ENCODE assay signal across 8 mouse cellular contexts in genomic region chr15:100997090-100997489, GRCm38 (mm10). TPM values are rescaled to one million over a fixed set of nuclear protein-coding genes. Genes with fewer than 3 reads are reported as not detected.
DNase-seq lines count a peak whose midpoint lies in the region; ATAC-seq and TF ChIP-seq lines count a peak whose summit lies in the region.

No protein-coding gene starts in this region.

- no peak overlapping the region for H3K27ac ChIP-seq in forebrain, embryonic 10.5 days
- no peak overlapping the region for H3K27ac ChIP-seq in forebrain, embryonic 11.5 days (ENCODE audit: low read depth, low read length)
- no peak overlapping the region for H3K27ac ChIP-seq in hindbrain, embryonic 16.5 days (ENCODE audit: low read depth, low read length)

- no peak overlapping the region for H3K4me2 ChIP-seq in forebrain, embryonic 11.5 days (ENCODE audit: low read depth, low read length, severe bottlenecking)
- H3K4me2 ChIP-seq in hindbrain, embryonic 16.5 days (ENCODE audit: low read length), result no peak overlapping the region

- no peak overlapping the region for H3K4me3 ChIP-seq in forebrain, embryonic 10.5 days
- H3K4me3 ChIP-seq in forebrain, embryonic 11.5 days (ENCODE audit: low read depth, low read length), result no peak overlapping the region
- no peak overlapping the region for H3K4me3 ChIP-seq in lung, adult 2 months (replicated peaks; ENCODE audit: extremely low read depth, low read depth, low read length)
- H3K4me3 ChIP-seq in hindbrain, embryonic 16.5 days (ENCODE audit: low read length), result no peak overlapping the region

- 19% methylated on average over 4 of the region's 4 CpGs for WGBS in forebrain, embryonic 10.5 days
- WGBS in forebrain, embryonic 11.5 days, result 33% methylated on average over 4 of the region's 4 CpGs
- 31% methylated on average over 4 of the region's 4 CpGs for WGBS in lung, adult 2 months
- 30% methylated on average over 4 of the region's 4 CpGs for WGBS in hindbrain, embryonic 16.5 days

- DNase-seq in forebrain, embryonic 10.5 days (ENCODE audit: extremely low spot score, low spot score), result peak; percentile 38
- DNase-seq in forebrain, embryonic 11.5 days (ENCODE audit: low spot score), result no peak
- no peak for DNase-seq in lung, adult 2 months
- DNase-seq in lung, adult 18-20 months, result no peak
- DNase-seq in cerebellum, adult 9-11 months, result peak; percentile 64
- DNase-seq in retina, embryonic 14.5 days (ENCODE audit: low spot score), result peak; percentile 76
- DNase-seq in urinary bladder, postnatal 10 days (ENCODE audit: low spot score), result no peak

- H3K9me3 ChIP-seq in forebrain, embryonic 10.5 days, result no peaks in the 10 kb centered on the region
- H3K9me3 ChIP-seq in forebrain, embryonic 11.5 days (ENCODE audit: control insufficient read depth, low read length), result no peaks in the 10 kb centered on the region
- no peaks in the 10 kb centered on the region for H3K9me3 ChIP-seq in hindbrain, embryonic 16.5 days (ENCODE audit: control insufficient read depth, low read length)

- TF ChIP-seq CTCF in lung, adult 2 months (IDR thresholded peaks at IDR 0.05; ENCODE audit: insufficient read depth, low read length), result peak; percentile 53; the same call in 1 of the 2 replicates

- H3K36me3 ChIP-seq in forebrain, embryonic 10.5 days (replicated peaks), result no peaks in the 10 kb centered on the region
- H3K36me3 ChIP-seq in forebrain, embryonic 11.5 days (ENCODE audit: control insufficient read depth, insufficient read depth, low read length), result no peaks in the 10 kb centered on the region
- no peaks in the 10 kb centered on the region for H3K36me3 ChIP-seq in hindbrain, embryonic 16.5 days (ENCODE audit: control insufficient read depth, insufficient read depth, low read length)

- no peaks in the 10 kb centered on the region for H3K27me3 ChIP-seq in forebrain, embryonic 10.5 days (ENCODE audit: poor library complexity, severe bottlenecking)
- no peaks in the 10 kb centered on the region for H3K27me3 ChIP-seq in forebrain, embryonic 11.5 days (ENCODE audit: control insufficient read depth, insufficient read depth, low read length)
- no peaks in the 10 kb centered on the region for H3K27me3 ChIP-seq in hindbrain, embryonic 16.5 days (replicated peaks; ENCODE audit: control insufficient read depth, insufficient read depth, low read length)

- no peaks in the 10 kb centered on the region for H3K4me1 ChIP-seq in forebrain, embryonic 10.5 days
- H3K4me1 ChIP-seq in forebrain, embryonic 11.5 days (replicated peaks; ENCODE audit: control insufficient read depth, insufficient read depth, low read length), result no peaks in the 10 kb centered on the region
- H3K4me1 ChIP-seq in lung, adult 2 months (ENCODE audit: control insufficient read depth, insufficient read depth, low read length), result no peaks in the 10 kb centered on the region
- H3K4me1 ChIP-seq in hindbrain, embryonic 16.5 days (ENCODE audit: control insufficient read depth, insufficient read depth, low read depth, low read length), result no peaks in the 10 kb centered on the region

- no peak for ATAC-seq in forebrain, embryonic 11.5 days (replicated peaks; ENCODE audit: low FRiP score)
- peak; percentile 76; the same call in 1 of the 2 replicates for ATAC-seq in hindbrain, embryonic 16.5 days

- no peak overlapping the region for H3K9ac ChIP-seq in forebrain, embryonic 11.5 days (ENCODE audit: low read length)
- no peak overlapping the region for H3K9ac ChIP-seq in hindbrain, embryonic 16.5 days (ENCODE audit: low read depth, low read length)

- TF ChIP-seq POLR2A in lung, adult 2 months (IDR thresholded peaks at IDR 0.05; ENCODE audit: borderline replicate concordance, extremely low read depth, low read depth, low read length), result no peak

RNA-seq across cellular contexts. Expression of gene Gm47841, which starts 50.1 kb away (rescaled TPM):
- not detected in 2 replicates for polyA plus RNA-seq in forebrain, embryonic 10.5 days (2016; fragmentation: Nextera tagmentation; extraction: Ambion mirVana)
- not detected in 2 replicates for polyA plus RNA-seq in forebrain, embryonic 11.5 days (2014; fragmentation: Nextera tagmentation; extraction: Ambion mirVana)
- polyA plus RNA-seq in lung, adult 2 months (2012; rRNA removed), result 0.15 and 0.22 TPM in 2 replicates
- polyA plus RNA-seq in hindbrain, embryonic 16.5 days (2015; fragmentation: Nextera tagmentation; extraction: Ambion mirVana), result not detected in 2 replicates

Comparison
In these comparisons a context has a peak if more than half of its experiments do, and no peak if none do; other contexts are left out.
1. DNase-seq: peak in forebrain, embryonic 10.5 days (single experiment), cerebellum, adult 9-11 months (single experiment) and retina, embryonic 14.5 days (single experiment); none in forebrain, embryonic 11.5 days (single experiment), lung, adult 2 months (single experiment), lung, adult 18-20 months (0 of 2) and urinary bladder, postnatal 10 days (single experiment).